Mouse (Mus musculus) heart, postnatal 14 days (tissue): Measurements from ENCODE around the gene Dmd. TPM values are rescaled to one million over a fixed set of nuclear protein-coding genes. Genes with fewer than 3 reads are reported as not detected.
A peak's percentile ranks its signal among the peaks of the same experiment; 100 is the strongest.

Source experiments
- DNase-seq, 2 experiments: peaks; one replicate each; pipeline ENCODE4 v3.0.0; 2021 to 2022
- intact Hi-C: fragments of 180-260 bp; cut with DNase I; formaldehyde crosslinking; loops from one replicate; pipeline ENCODE4 v1.15.1; 2025
- total RNA-seq, 2 experiments: library from RNA; stranded (reverse); gene quantifications; 2 replicates each; pipeline ENCODE4 v1.2.3; 2021

Gene Dmd
- total RNA-seq, 2 experiments from 2014 or later, result 108 to 111 TPM

DNA sequence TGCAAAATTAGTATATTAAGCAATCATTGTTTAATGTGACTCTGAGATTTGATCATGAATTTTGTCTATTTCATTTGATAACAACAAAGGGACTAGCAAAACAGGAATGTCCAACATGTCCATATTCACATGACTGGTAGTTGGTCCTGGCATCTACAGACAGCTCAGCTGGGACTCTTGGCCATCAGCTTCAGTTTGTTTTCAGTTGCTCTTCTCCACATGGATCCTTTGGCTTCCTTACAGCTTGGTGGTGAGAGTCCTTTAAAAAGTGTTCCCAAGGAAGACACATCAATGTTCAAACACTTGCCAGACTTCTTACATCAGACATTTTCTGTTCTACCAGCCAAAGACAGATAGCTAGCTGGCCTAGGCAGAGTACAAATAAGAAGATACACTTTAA lies 1381.9 kb downstream of the Dmd start:
- intact Hi-C loops, result no loop called here
- no peak for DNase-seq

DNA sequence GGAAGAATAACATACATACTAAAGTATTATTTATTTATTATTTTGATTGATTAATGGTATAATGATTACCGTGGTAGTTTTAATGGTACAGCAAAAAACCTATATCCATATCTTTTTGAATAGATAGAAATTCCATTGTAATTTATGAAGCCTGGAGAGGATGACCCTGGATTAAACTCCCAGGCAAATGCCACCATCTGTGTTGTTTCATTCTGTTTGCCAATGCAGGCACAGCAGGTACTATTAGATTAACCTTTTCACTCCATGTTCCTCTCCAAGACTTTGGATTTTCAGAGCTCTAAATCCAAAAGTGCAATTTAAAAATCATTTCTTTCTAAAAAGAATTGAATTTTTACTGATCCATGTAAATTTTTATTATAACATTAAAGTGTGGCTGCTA lies 1383.5 kb downstream of the Dmd start:
- DNase-seq, result no peak

DNA sequence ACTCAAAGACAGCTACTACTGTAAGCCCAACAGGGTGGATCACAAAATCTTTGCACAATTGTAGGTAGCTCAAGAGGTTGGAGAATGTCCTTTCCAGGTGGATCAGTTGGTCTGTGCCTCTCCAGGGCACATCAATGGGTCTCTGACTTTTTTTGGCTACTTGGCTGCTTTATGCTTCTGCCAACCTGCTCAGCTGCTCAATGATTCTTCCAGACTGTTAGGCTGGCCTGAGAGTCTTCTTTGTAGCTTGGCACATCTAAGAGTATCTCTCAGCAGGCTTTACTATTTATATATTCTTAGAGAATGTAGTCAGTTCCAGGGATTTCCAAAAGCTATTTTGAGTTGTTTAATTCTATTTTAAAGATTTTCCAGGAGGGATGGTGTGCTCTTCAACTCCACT lies 1416.3 kb downstream of the Dmd start:
- intact Hi-C loops, result no loop called here
- no peak for DNase-seq

More for the DNA sequence above, 1383.5 kb downstream of the Dmd start:
- intact Hi-C loops, result no loop called here

DNA sequence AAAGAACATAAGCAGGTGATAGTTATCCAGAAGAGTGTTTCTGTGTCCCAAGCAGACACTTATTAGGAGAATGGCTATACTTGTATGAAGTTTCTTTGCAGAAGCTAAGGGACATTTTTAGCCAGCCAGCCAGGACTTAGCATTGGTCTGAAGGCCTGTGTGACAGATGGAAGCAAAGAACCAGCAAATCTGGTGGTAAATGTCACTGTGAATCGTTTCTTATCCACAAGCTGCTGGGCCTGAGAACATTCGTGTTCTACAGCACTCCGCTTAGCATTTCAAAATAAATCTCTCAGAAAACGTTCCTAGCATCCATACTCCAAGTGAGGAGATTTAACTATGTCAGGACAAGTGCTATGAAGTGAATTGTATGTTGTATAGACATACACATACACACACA lies 1486.9 kb downstream of the Dmd start:
- intact Hi-C loops, result no loop called here
- no peak for DNase-seq

DNA sequence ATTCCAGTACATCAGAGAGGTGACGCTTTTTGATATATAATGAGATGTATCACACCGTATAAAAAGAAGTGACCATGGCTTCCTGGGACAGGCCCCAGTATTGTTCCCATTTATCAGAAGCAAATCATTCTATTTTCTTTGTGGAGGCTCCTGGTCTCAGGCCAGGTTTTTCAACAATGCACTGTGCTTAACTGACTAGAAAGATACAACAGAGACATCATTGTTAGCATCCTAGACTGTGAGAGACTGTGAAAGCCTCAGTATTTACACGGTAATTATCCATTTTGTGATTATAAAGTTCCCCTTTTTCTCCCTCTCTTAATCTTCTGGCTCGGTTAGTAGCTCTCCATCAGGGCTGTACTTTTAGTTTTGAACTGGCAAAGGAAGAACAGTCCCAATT lies 1487.9 kb downstream of the Dmd start:
- intact Hi-C loops, result no loop called here
- no peak for DNase-seq

DNA sequence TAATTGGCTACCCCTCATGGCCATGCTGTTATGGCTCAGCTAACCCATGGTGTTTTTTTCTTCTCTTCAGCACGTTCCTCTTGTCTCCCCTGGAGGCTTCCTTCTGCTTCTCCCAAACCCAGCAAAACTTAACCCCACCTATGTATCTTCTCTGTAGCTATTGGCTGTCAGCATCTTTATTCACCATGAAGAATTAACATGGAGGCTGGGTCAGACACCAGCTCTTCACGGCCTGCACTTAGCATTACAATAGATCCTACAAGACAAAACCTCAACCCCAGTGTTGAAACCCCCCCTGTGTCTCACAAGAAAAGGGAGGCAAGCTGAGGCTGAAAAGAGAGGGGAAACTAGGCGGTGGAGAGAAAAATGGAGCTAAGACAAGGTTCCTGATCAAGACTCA lies 1494.3 kb downstream of the Dmd start:
- no peak for DNase-seq
- intact Hi-C loops, result no loop called here

DNA sequence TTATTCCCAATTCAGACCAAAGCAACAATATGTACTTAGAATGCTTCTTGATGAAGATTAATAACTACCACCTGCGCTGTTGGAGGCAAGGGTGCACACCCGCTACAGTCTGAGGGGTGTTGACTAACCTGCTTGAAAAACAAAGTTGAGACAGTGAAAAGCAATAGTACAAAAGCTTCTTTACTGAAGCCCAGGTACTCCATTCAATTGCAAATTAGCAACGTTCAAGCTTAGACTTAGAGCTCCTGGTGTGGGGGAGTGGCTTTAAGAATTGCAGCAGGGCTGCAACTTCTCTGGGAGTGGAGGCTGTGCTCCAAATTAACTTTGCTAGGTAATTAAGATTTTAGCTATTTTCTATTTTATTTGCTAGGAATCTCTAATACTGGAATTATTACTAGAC lies 1495.3 kb downstream of the Dmd start:
- DNase-seq, result no peak
- intact Hi-C loops, result no loop called here

DNA sequence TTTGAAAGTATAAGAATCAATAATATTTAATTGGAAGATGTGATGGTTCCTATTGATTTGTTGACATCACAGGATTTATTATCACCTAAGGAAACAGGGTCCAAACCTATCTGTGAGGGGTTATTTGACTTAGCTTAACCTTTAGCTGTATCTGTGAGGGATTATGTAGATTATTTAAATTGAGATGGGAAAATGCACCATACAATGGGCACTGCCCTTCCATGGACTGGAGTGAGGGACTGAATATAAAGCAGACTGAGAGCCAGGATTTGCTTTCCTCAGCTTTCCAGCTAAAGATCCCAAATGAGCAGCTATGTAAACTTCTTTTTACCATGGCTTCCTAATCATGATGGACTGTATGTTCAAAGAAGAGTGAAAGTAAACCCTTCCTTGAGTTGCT lies 1496.0 kb downstream of the Dmd start:
- intact Hi-C loops, result no loop called here
- DNase-seq, result no peak

DNA sequence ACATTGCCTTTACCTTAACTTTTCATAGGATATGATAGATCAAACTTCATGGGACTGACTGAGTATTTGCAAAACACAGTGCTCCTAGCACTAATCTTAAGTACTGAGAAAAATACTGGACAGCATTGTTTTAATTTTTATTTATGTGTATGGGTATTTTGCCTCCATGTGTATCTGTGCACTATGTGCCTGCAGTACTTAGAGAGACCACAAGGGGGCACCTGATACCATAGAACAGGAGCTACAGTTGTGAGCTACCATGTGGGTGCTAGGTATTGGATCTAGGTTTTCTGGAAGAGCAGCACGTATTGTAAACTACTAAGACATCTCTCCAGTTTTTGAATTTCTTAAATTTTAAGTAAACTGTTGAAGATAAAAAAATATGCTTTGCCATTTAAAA lies 1505.8 kb downstream of the Dmd start:
- peak; percentile 1 to 29 for DNase-seq
- intact Hi-C loops, result loop anchor here (5.0 kb wide), 1 partner anchor 1028 kb away; no protein-coding TSS in a partner anchor

DNA sequence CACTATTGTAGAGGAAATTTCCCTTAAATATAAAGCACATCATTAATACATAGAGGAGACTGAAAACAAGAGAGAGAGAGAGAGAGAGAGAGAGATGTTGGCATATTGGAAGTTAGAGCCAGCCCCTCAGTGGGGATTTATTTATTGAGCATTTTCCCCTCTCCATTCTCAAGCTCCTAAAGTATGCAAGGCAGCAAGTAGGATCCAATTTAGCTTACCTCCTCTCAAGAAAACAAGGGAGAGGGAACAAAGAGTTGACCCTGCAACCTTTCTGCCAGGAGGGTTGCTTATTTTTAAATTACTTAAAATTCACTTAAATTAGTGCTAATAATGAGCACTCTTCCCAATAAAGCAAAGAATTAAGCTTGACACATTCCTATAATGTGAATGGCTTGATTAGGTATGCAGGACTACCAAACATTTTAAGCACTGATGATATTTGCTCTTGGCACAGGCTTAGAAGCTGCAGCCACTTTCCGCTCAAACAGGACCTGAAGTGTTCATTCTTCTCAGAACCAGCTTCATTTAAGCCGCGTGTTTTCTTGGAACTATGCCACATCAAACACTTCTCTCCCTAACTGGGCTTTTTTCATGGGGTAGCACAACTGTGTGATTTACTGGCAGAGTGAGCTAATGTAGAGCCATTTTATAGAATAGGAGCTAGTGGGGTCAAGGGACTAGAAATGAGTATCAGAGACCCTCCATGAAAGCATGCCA lies 1566.1 kb downstream of the Dmd start:
- intact Hi-C loops, result no loop called here

DNA sequence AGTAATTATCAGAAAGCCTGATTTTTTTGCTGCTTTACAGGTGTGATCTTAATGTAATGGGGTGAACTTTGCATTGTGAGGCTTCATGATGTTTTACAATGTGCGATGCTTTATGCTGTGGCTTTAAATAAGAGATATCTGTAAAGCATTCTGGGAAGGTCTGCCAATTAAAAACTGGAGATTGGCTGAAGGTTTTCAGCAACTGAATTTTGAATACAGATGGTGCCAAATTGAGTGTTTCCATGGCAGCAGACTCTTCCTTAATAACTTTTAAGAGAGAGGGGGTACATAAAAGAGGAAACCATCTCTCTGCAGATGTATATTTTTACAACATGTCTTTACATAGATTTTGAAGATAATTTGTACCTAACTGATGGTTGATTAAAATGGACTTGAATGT lies 1603.3 kb downstream of the Dmd start:
- no peak for DNase-seq
- intact Hi-C loops, result no loop called here

More for the DNA sequence above, 1566.1 kb downstream of the Dmd start:
- DNase-seq, result no peak

DNA sequence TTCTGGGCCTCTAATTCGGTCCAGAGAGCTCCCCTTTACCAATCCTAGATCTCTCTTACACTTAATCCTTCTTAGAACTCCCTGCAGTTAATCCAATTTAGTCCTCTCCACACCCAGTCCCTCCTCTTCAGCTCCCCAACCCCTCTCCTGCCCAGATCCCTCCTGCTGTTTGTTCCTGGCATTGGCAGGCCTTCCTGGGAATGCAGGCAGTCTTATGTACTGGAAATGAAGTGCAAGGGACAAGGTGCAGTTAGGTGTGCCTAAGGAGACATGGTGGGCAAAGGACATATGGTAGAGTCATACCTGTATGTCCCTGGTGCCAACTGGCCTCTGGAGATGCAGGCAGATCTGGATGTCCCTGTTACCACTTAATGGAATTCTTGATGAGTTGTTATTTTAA lies 1604.8 kb downstream of the Dmd start:
- intact Hi-C loops, result no loop called here
- no peak for DNase-seq

DNA sequence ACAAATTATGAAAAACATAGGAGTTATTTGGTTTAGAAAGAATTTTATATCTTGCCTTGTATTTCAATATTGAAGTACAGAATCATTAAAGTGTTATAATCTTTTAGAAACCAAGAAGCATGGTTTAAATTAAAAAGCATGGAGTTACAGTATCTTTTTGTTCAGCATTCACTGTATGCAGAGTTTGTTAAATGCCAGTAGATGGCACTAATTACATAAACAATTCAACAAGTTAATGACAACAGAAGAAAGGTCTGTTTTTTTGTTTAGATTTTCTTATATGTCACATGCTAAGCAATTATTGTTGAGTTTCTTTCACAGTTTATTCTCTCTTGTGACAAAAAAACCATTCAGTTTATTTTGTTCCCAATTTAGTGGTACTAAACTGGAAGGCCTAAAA lies 1649.8 kb downstream of the Dmd start:
- DNase-seq, result no peak
- intact Hi-C loops, result no loop called here

DNA sequence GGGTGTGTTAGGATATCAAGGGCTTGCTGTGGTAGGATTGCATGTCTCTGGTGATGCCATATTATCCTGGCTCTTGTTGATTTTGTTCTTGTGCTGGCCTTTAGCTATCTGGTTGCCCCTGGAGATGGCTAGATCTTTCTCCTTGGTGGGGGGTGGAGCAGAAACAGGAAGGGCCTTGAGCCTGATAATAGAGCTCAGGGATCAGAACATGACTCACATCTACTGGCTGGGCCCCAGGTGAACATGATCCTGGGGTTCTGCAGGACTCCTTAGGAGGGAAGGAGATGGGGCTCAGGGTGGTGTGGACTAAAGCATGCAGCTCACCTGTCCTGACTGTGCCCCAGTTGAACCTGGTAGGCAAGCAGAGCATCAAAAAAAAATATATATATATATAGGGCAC lies 1691.8 kb downstream of the Dmd start:
- intact Hi-C loops, result no loop called here
- no peak for DNase-seq

DNA sequence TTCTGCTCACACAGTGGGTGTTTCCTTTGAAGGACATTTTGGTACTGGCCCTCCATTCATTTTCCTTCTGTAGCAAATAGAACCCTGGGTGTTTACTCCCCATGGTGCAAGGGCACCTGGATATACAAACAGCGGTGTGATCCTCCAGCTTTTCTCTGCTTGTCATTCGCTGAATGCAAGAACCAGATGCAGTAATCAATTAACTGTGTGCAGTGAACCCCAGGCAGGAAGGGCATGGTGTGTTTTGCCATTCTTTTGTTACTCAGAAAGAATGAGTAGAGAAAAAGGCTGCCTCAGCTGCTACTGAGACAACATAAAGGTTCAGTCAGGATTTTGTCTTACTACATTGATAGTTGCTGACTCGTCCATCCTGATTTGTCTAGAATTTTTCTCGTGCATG lies 1799.0 kb downstream of the Dmd start:
- DNase-seq, result no peak
- intact Hi-C loops, result no loop called here

DNA sequence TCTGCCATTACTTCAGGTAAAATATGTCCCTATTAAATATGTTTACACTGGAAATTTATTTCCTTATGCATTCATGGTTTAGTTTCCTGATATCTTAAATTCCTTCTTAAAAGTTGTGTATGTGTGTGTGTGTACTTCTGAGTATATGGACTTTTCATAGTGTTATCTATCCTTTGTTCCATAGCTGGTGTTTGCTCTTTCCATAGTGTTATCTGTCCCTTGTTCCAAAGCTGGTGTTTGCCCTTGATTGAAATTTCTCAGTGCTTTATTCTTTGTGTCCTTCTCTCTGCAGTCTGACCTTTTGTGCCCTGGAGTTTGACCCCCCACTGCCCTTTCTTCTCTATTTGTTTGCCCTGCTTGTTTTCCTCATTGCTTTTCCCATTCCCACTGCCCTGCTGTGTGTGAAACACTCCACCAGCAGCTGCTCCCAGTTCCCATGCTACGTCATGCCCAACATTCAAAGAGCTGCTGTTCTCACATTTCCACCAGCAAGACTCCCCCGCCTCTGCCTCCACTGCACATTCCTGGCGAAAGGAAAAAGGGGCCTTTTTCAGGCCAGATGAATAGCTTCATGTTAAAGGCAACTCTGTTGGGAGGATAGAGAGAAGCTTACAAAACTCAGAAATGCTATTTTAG lies 1911.5 kb downstream of the Dmd start:
- DNase-seq, result peak; percentile 3 to 4
- intact Hi-C loops, result no loop called here

DNA sequence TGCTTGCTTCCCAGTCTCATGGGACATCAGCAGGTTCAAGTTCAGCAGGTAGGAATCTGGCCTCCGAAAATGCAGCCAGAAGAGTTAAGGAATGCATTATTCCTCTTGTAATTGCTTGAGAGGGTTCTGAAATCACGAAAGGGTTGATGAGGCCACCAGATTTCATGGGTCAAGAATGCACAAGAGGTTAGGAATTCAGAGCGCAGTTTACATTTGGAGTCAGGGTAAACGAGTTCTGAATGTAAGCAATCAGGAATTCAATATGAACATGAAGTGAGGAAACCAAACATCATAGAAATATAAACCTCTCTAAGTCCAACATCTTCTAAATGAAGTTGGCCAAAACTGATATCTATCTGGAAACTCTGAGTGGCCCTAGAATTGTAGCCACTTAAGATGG lies 1924.4 kb downstream of the Dmd start:
- no peak for DNase-seq
- intact Hi-C loops, result no loop called here

DNA sequence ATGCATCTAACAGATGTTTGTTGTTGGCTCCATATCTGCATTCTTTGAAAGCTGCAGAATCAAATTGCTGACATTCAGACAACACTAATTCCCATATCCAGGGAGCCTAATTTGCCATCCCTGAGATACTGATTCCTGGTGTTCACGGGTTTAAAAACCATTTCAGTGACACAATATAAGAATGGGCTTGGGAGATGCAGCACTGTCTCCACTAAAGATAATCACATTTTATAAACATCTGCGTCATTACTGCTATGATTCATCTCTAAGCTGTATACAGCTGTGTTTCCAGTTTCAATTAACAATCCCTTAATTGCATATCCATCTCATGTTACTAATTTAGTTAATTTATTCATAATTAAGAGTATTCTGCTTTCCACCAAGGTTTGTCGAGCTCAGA lies 1929.5 kb downstream of the Dmd start:
- DNase-seq, result no peak
- intact Hi-C loops, result no loop called here

DNA sequence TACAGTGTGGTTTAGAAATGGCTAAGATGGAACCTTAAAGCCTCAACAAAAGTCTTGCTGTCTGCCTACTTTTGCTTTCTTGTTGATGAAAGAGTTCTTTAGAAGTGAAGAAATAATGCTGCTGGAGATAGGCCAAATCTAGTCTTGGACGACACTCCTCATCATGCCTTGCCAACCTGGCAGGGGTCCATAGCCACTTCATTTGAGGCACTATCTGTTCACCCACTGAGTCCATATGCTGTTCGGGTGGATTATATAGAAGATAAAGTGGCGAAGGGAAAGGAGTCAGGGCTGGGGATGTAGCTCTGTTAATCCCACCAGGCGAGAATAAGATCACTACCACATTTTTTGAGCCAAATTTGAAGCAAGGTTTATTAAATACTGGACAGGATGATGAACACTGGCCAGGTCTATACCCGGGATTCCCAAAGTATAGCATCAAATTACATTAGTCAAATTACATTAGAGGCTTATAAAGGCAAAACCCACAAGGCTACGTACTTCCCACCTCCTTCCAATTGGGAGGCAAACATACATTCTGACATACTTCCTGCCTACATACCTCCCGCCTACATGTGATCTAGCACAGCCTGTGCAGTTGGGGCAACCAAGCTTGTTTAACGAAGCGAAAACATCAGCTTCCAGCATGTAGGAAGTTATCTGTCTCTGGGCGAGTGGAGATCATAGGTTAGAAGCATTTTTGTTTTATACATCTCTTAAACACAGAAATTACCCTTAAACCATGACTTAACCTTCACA lies 1984.2 kb downstream of the Dmd start:
- DNase-seq, result peak; percentile 4 to 5
- intact Hi-C loops, result no loop called here

DNA sequence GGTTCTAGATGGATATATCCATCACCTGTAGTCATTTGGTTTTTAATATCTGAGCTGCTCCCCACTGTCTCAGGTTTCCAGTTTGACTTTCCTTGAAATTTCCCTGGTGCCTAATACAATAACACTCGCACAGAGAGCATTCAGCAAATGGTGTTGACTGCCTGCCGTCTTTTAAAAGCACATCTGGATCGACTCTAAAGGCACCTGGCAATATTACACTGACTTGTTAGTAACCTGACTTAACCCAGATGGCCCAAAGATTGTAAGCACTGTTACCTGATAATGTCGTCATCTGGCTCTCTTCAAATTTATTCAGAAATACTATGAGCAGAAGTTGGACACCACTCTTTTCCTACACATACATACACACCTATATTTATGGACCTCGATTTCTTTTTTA lies 2011.9 kb downstream of the Dmd start:
- no peak for DNase-seq
- intact Hi-C loops, result no loop called here

DNA sequence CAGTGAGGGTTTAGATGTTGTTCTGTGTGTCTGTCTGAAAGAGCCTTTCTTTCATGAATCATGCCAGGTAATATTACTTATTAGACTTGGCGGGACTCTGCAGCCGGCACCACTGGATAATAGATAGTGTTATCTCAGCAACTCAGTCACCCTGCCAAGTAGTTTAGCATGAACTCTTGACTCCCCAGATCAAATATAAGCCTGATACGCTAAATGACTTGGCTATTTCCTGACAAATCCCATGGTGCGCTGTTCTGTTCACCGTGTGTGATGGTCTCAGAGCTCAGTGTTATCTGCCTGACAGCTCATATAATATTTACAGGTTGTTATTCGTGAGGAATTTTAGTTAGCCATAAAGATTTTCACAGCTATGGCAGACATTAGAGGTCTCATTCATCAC lies 2012.3 kb downstream of the Dmd start:
- intact Hi-C loops, result no loop called here

DNA sequence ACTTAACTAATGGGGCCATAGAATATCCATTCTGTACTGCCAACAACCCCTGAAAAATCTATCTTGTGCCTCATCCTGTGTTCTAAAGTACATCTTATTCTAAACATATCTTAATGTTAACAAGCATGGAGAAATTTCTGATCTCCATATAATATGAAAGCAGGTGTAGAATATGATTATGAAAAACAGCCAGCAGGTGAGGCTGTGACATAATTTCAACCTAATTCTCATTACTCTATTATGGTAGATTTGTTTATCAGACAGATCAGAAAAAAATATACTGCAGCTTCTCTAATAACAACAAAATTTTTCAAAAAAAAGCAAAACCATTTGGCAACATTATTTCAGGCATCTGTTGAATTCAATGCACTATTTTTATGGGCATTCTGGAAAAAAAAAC lies 2059.6 kb downstream of the Dmd start:
- DNase-seq, result no peak
- intact Hi-C loops, result loop anchor here (2.0 to 10.0 kb wide), 2 partner anchors 310 to 476 kb away; no protein-coding TSS in a partner anchor

More for the DNA sequence above, 2012.3 kb downstream of the Dmd start:
- no peak for DNase-seq
